Mouse (Mus musculus) heart, embryonic 12.5 days (tissue): ENCODE measurements around the gene Taf12. TPM values are rescaled to one million over a fixed set of nuclear protein-coding genes. Genes with fewer than 3 reads are reported as not detected.

Experiments
- ATAC-seq: fragments of 200-750 bp; cut with Nextera tagmentation; 2 replicates; pipeline ENCODE4 v1.8.0; 2017; ENCODE audit warnings: moderate TSS enrichment, moderate library complexity; ENCODE audit not compliant: insufficient number of reproducible peaks, low FRiP score
- H3K27ac ChIP-seq: fragments of 300-500 bp; sonication (generic); 2 replicates; pipeline ENCODE4 v1.5.1; 2016; ENCODE audit warnings: mild to moderate bottlenecking, moderate library complexity; ENCODE audit not compliant: poor library complexity, severe bottlenecking
- H3K27me3 ChIP-seq: fragments of 300-500 bp; sonication (generic); replicated peaks from 2 replicates; pipeline ENCODE4 v1.6.1; 2016; ENCODE audit warnings: mild to moderate bottlenecking, moderate library complexity
- H3K36me3 ChIP-seq: fragments of 300-500 bp; sonication (generic); 2 replicates; pipeline ENCODE4 v1.6.1; 2016; ENCODE audit warnings: mild to moderate bottlenecking, moderate library complexity
- H3K4me1 ChIP-seq: fragments of 300-500 bp; sonication (generic); replicated peaks from 2 replicates; pipeline ENCODE4 v1.6.1; 2016; ENCODE audit warnings: mild to moderate bottlenecking
- H3K4me2 ChIP-seq: fragments of 300-500 bp; sonication (generic); 2 replicates; pipeline ENCODE4 v1.6.1; 2016; ENCODE audit warnings: mild to moderate bottlenecking, moderate library complexity
- H3K4me3 ChIP-seq: fragments of 300-500 bp; sonication (generic); 2 replicates; pipeline ENCODE4 v1.5.1; 2016; ENCODE audit warnings: mild to moderate bottlenecking
- H3K9ac ChIP-seq: fragments of 300-500 bp; sonication (generic); 2 replicates; pipeline ENCODE4 v1.6.1; 2016; ENCODE audit warnings: mild to moderate bottlenecking, moderate library complexity
- H3K9me3 ChIP-seq: fragments of 300-500 bp; sonication (generic); replicated peaks from 2 replicates; pipeline ENCODE4 v1.6.1; 2016; ENCODE audit warnings: mild to moderate bottlenecking, moderate library complexity
- WGBS: fragments of 180-500 bp; shearing (Covaris S2); methylation state at CpG from one replicate; pipeline ENCODE4 v1.1.7; 2016; 5-methylcytosine and 5-hydroxymethylcytosine counted together
- polyA plus RNA-seq: library from polyadenylated mRNA; unstranded; fragments of >200 nt; fragmentation: Nextera tagmentation; extraction: Ambion mirVana; gene quantifications from 2 replicates; pipeline ENCODE4 v1.2.1, GENCODE M21; 2016

The Taf12 gene
- polyA plus RNA-seq, 1 experiment from 2014 or later: 34.7 TPM

- peaks cover 14% of the 10 kb centered on the region for H3K4me1 ChIP-seq
- H3K27ac ChIP-seq: no peak overlapping the region
- H3K4me2 ChIP-seq: no peak overlapping the region
- H3K27me3 ChIP-seq: no peaks in the 10 kb centered on the region
- H3K36me3 ChIP-seq: peaks cover 60% of the 10 kb centered on the region
- H3K4me3 ChIP-seq: no peak overlapping the region
- H3K9me3 ChIP-seq: no peaks in the 10 kb centered on the region
- WGBS: 86% methylated on average over 5 of the region's 5 CpGs
- no peak overlapping the region for H3K9ac ChIP-seq
- no peak for ATAC-seq
Measured at GRCm38 (mm10) chr4:132312627-132313026, 38.5 kb downstream of the Taf12 start.

- peak overlapping the region; percentile 55; the same call in 1 of the 2 replicates for H3K27ac ChIP-seq
- no peak overlapping the region for H3K4me3 ChIP-seq
- peaks cover 6% of the 10 kb centered on the region; the same call in 1 of the 2 replicates for H3K4me1 ChIP-seq
- no peak overlapping the region for H3K9ac ChIP-seq
- WGBS: 74% methylated on average over 8 of the region's 8 CpGs
- no peak for ATAC-seq
- no peaks in the 10 kb centered on the region for H3K9me3 ChIP-seq
- H3K36me3 ChIP-seq: peaks cover 74% of the 10 kb centered on the region
- H3K27me3 ChIP-seq: no peaks in the 10 kb centered on the region
- H3K4me2 ChIP-seq: no peak overlapping the region
Measured at GRCm38 (mm10) chr4:132315711-132316110, 41.5 kb downstream of the Taf12 start.

- H3K9me3 ChIP-seq: no peaks in the 10 kb centered on the region
- H3K4me2 ChIP-seq: no peak overlapping the region
- H3K4me1 ChIP-seq: peaks cover 9% of the 10 kb centered on the region
- 78% methylated on average over 5 of the region's 5 CpGs for WGBS
- no peak for ATAC-seq
- no peak overlapping the region for H3K4me3 ChIP-seq
- no peaks in the 10 kb centered on the region for H3K27me3 ChIP-seq
- peaks cover 41% of the 10 kb centered on the region for H3K36me3 ChIP-seq
- H3K27ac ChIP-seq: no peak overlapping the region
- no peak overlapping the region for H3K9ac ChIP-seq
Measured at GRCm38 (mm10) chr4:132326481-132326880, 52.3 kb downstream of the Taf12 start.

GRCm38 (mm10) chr4:132328391-132328982 is 54.3 kb downstream of the Taf12 start:
- Histone ChIP-seq H3K36me3 (peaks cover 47% of the 10 kb centered on the region), H3K4me3 (peak overlapping the region; percentile 88), H3K9ac (peak overlapping the region; percentile 94), H3K4me2 (peak overlapping the region; percentile 76), H3K4me1 (peaks cover 13% of the 10 kb centered on the region), H3K27me3 (no peaks in the 10 kb centered on the region), H3K9me3 (no peaks in the 10 kb centered on the region), H3K27ac (0 out of 2 replicates have a peak overlapping the region, but pooled peaks have one; percentile 91)
- WGBS: 50% methylated on average over 14 of the region's 14 CpGs
- ATAC-seq: no peak

- Histone ChIP-seq H3K27ac (peak within 1 kb of the TSS; percentile 91), H3K9ac (peak within 1 kb of the TSS; percentile 94), H3K4me2 (peak within 1 kb of the TSS; percentile 76), H3K4me3 (peak within 1 kb of the TSS; percentile 88), H3K36me3 (peaks cover 47% of the 10 kb centered on the region), H3K4me1 (peaks cover 13% of the 10 kb centered on the region), H3K9me3 (no peaks in the 10 kb centered on the region), H3K27me3 (no peaks in the 10 kb centered on the region)
- ATAC-seq: peak; percentile 97
- WGBS: under 1% methylated on average over 52 of the region's 52 CpGs
Measured at GRCm38 (mm10) chr4:132329115-132329834, 55.1 kb downstream of the Taf12 start, which contains the start of gene Trnau1ap. Gene Trnau1ap (minus strand): TSS chr4:132329538.

GRCm38 (mm10) chr4:132329835-132330354 is 55.7 kb downstream of the Taf12 start:
- Histone ChIP-seq H3K4me3 (peak overlapping the region; percentile 88), H3K4me2 (peak overlapping the region; percentile 76), H3K27ac (peak overlapping the region; percentile 91; the same call in 1 of the 2 replicates), H3K9ac (peak overlapping the region; percentile 94), H3K4me1 (peaks cover 13% of the 10 kb centered on the region), H3K9me3 (no peaks in the 10 kb centered on the region), H3K27me3 (no peaks in the 10 kb centered on the region), H3K36me3 (peaks cover 47% of the 10 kb centered on the region)
- 8% methylated on average over 10 of the region's 10 CpGs for whole genome bisulfite sequencing
- ATAC-seq: no peak

GRCm38 (mm10) chr4:132331960-132332359 is 57.8 kb downstream of the Taf12 start:
- H3K27me3 ChIP-seq: no peaks in the 10 kb centered on the region
- H3K36me3 ChIP-seq: peaks cover 51% of the 10 kb centered on the region
- H3K27ac ChIP-seq: no peak overlapping the region
- no peak for ATAC-seq
- H3K4me2 ChIP-seq: no peak overlapping the region
- WGBS: 79% methylated on average over 3 of the region's 3 CpGs
- H3K9me3 ChIP-seq: no peaks in the 10 kb centered on the region
- peaks cover 13% of the 10 kb centered on the region for H3K4me1 ChIP-seq
- no peak overlapping the region for H3K9ac ChIP-seq
- H3K4me3 ChIP-seq: no peak overlapping the region

- H3K9ac ChIP-seq: no peak overlapping the region
- no peak for ATAC-seq
- peaks cover 13% of the 10 kb centered on the region for H3K4me1 ChIP-seq
- no peak overlapping the region for H3K4me3 ChIP-seq
- no peaks in the 10 kb centered on the region for H3K27me3 ChIP-seq
- peaks cover 58% of the 10 kb centered on the region for H3K36me3 ChIP-seq
- no peaks in the 10 kb centered on the region for H3K9me3 ChIP-seq
- WGBS: 72% methylated on average over 6 of the region's 6 CpGs
- no peak overlapping the region for H3K27ac ChIP-seq
- H3K4me2 ChIP-seq: no peak overlapping the region
Measured at GRCm38 (mm10) chr4:132332880-132333279, 58.7 kb downstream of the Taf12 start.

GRCm38 (mm10) chr4:132338943-132339342 is 64.8 kb downstream of the Taf12 start:
- H3K9me3 ChIP-seq: no peaks in the 10 kb centered on the region
- peaks cover 14% of the 10 kb centered on the region for H3K4me1 ChIP-seq
- H3K4me3 ChIP-seq: no peak overlapping the region
- no peak overlapping the region for H3K27ac ChIP-seq
- peaks cover 57% of the 10 kb centered on the region for H3K36me3 ChIP-seq
- no peak for ATAC-seq
- no peak overlapping the region for H3K4me2 ChIP-seq
- H3K9ac ChIP-seq: no peak overlapping the region
- no peaks in the 10 kb centered on the region for H3K27me3 ChIP-seq
- 83% methylated on average over 13 of the region's 13 CpGs for WGBS

- H3K27ac ChIP-seq: no peak overlapping the region
- 82% methylated on average over 3 of the region's 3 CpGs for WGBS
- no peak for ATAC-seq
Measured at GRCm38 (mm10) chr4:132341451-132341850, 67.3 kb downstream of the Taf12 start.

GRCm38 (mm10) chr4:132344403-132345134 is 70.4 kb downstream of the Taf12 start:
- ATAC-seq: 0 out of 2 replicates have a peak, but pooled peaks have one; percentile 18
- WGBS: 6% methylated on average over 13 of the region's 13 CpGs
- Histone ChIP-seq H3K9ac (peak overlapping the region; percentile 86), H3K27me3 (no peaks in the 10 kb centered on the region), H3K4me1 (peaks cover 24% of the 10 kb centered on the region), H3K4me2 (peak overlapping the region; percentile 99), H3K4me3 (peak overlapping the region; percentile 82), H3K9me3 (no peaks in the 10 kb centered on the region), H3K27ac (peak overlapping the region; percentile 50; the same call in 1 of the 2 replicates), H3K36me3 (peaks cover 10% of the 10 kb centered on the region)

More at GRCm38 (mm10) chr4:132341451-132341850, 67.3 kb downstream of the Taf12 start:
- Histone ChIP-seq H3K36me3 (peaks cover 36% of the 10 kb centered on the region), H3K27me3 (no peaks in the 10 kb centered on the region), H3K4me1 (peaks cover 24% of the 10 kb centered on the region), H3K9ac (no peak overlapping the region), H3K4me2 (no peak overlapping the region), H3K9me3 (no peaks in the 10 kb centered on the region), H3K4me3 (no peak overlapping the region)
